Mouse (Mus musculus): Measurements from ENCODE around the gene Tpi1.

The Tpi1 gene

GRCm38 (mm10) chr6:124779984-124780416 is 34.1 kb downstream of the Tpi1 start:
- intact Hi-C loops (cut with DNase I) = no loop called here

- intact Hi-C loops (cut with DNase I) = no loop called here
Observed at GRCm38 (mm10) chr6:124779222-124779983, 34.7 kb downstream of the Tpi1 start, which contains the start of gene Lrrc23. Gene Lrrc23 (minus strand): TSS chr6:124779727.

GRCm38 (mm10) chr6:124770511-124770910 is 43.6 kb downstream of the Tpi1 start:
- intact Hi-C loops (cut with DNase I) = no loop called here

GRCm38 (mm10) chr6:124770013-124770412 is 44.1 kb downstream of the Tpi1 start:
- intact Hi-C loops (cut with DNase I) = no loop called here

- intact Hi-C loops (cut with DNase I) = no loop called here
Observed at GRCm38 (mm10) chr6:124769101-124769765, 44.9 kb downstream of the Tpi1 start, which contains the start of gene Eno2. Gene Eno2 (minus strand): TSS chr6:124769673.

GRCm38 (mm10) chr6:124768704-124769044 is 45.4 kb downstream of the Tpi1 start:
- intact Hi-C loops (cut with DNase I) = no loop called here

GRCm38 (mm10) chr6:124767920-124768703 is 46.0 kb downstream of the Tpi1 start:
- intact Hi-C loops (cut with DNase I) = no loop called here

- intact Hi-C loops (cut with DNase I) = no loop called here
Observed at GRCm38 (mm10) chr6:124767536-124767919, 46.6 kb downstream of the Tpi1 start.

GRCm38 (mm10) chr6:124765951-124766350 is 48.1 kb downstream of the Tpi1 start:
- intact Hi-C loops (cut with DNase I) = no loop called here
